Mouse (Mus musculus) megakaryocyte-erythroid progenitor cell, adult 5-6 weeks (primary cell): Measurements from ENCODE around the gene Fgfr3. TPM values are rescaled to one million over a fixed set of nuclear protein-coding genes. Genes with fewer than 3 reads are reported as not detected.

Experiments used
- ATAC-seq: replicated peaks from 2 replicates; pipeline ENCODE4 v1.8.0; 2016; ENCODE audit warnings: mild to moderate bottlenecking, inconsistent platforms; ENCODE audit not compliant: severe bottlenecking, poor library complexity, low FRiP score, low TSS enrichment
- total RNA-seq, 2 experiments: library from RNA; stranded (forward) in 1 of 2; stranded (reverse) in 1 of 2; fragments of 200-1000, 215-1000 nt in 1 of 2; fragments of >200 nt in 1 of 2; fragmentation: Nextera tagmentation in 1 of 2; gene quantifications; 2 replicates each; pipeline ENCODE4 v1.2.3; 2014 to 2017

The Fgfr3 gene
- total RNA-seq (2014; fragmentation: Nextera tagmentation): not detected in 2 replicates
- total RNA-seq (2017): not detected in 2 replicates

DNA sequence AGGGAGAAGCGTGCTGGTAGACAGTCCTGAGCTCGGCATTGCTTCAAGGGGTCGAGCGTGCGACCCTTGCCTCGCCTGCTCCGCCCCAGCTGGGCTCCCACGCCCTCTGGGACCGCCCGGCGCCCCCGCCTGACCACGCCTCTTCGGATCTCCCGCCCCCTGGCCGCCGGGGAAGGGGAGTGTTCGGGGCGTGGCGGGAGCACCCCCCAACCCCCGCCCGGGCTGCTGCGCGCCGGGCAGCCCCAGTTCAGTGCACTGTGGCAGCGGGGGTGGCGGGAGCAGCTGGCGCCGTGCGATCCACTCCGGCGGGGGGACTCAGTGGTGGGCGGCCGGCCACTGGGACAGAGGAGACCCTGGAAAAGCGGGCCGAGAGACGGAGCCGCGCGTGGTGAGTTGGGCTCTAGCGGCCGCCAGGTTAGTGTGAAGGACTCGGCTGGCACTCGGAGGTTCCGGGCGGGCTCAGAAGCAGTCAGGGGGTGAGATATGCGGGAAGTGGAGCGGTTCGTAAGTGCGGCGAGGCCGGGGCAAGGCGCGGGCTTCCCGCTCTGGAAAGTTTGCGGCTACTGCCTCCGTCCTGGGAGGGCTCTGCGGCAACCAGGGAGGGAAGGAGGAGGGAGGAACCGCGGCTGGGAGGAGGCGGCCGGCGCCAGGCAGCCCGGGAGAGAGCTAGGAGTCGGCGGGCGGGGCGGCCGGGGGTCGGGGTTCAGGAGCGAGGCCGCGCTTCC is at the start of gene Fgfr3:
Gene Fgfr3 (plus strand): TSS at position 134 of the 725 bp plus-strand sequence.
- ATAC-seq: no peak

DNA sequence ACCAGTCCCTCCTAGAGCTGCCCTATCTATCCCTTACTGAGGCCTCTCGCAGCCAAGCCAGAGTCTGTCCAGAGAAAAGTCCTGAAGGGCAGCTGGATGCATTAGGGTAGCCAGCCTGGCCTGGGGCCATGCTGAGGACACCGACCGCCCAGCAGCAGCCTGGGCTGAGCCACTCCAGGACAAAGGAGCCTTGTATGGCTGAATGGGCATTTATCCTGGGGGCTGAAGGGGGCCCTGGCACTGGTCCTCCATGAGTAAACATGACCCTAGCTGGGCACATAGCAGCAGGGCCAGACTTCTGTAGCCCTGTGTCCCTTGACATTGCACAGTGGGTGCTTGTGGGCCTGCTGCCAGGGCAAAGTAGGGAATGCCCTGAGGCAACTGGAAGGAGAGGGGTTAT is 47.0 kb upstream of the Fgfr3 start:
- ATAC-seq: peak; percentile 47

GRCm38 (mm10) chr5:33675964-33676363 is 45.5 kb upstream of the Fgfr3 start:
- peak; percentile 56; the same call in 1 of the 2 replicates for ATAC-seq

DNA sequence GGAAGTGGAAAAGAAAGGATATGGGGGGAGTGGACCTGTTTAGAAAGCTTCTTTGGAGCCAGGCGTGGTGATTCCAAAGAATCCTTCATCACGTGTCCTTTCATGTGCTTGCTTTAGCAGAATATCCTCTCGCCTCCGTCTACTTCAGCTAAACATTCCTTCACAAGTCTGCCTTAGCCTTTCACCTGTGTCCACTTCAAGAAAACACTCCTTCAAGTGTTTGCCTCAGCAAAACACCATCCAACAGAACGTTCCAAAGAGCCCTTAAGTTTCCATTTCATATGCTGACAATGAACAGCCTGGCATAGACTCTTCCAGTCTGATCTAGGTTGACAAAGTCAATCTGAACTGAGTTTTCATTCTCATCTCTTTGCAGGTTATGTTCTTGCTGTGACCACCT is 43.2 kb upstream of the Fgfr3 start:
- ATAC-seq: no peak

- no peak for ATAC-seq
Observed at GRCm38 (mm10) chr5:33681044-33681443, 40.4 kb upstream of the Fgfr3 start.

DNA sequence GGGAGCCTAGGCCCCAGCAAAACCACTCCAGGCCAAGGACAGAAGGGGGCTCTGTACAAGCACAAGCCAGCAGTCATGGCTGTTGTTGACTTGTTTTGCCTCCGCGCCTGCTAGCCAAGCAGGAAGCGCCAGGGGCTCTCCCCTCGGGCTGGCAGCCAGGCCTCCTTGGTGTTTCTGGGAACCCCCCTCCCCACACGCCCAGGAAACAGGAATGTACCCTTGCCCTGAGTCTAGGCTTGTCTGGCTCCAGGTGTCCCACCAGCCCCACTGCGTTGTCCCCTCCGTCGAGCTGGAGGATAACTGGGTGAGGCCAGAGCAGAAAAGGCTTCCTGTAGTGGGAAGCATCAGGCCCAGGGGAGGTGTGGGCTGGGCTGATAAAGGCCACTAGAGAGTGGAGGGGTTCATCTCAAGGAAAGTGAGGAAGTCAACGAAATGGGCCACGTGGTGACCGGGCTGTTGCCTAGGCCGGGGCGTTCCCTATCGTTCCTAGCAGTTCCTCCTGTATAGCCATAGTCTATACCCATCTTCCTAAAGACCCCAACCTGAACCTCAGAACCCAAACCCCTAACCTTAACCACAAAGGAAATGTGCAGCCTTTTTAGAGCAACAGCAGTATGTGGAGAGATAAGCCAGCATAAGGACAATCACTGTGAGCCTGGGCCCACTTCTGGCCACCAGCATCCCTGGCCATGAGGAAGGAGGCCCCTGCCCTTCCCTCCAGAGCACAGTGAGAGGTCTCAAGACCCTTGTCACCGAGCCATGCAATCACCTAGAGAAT is 39.7 kb upstream of the Fgfr3 start:
- peak; percentile 77 for ATAC-seq

- no peak for ATAC-seq
Observed at GRCm38 (mm10) chr5:33682963-33683362, 38.5 kb upstream of the Fgfr3 start.

DNA sequence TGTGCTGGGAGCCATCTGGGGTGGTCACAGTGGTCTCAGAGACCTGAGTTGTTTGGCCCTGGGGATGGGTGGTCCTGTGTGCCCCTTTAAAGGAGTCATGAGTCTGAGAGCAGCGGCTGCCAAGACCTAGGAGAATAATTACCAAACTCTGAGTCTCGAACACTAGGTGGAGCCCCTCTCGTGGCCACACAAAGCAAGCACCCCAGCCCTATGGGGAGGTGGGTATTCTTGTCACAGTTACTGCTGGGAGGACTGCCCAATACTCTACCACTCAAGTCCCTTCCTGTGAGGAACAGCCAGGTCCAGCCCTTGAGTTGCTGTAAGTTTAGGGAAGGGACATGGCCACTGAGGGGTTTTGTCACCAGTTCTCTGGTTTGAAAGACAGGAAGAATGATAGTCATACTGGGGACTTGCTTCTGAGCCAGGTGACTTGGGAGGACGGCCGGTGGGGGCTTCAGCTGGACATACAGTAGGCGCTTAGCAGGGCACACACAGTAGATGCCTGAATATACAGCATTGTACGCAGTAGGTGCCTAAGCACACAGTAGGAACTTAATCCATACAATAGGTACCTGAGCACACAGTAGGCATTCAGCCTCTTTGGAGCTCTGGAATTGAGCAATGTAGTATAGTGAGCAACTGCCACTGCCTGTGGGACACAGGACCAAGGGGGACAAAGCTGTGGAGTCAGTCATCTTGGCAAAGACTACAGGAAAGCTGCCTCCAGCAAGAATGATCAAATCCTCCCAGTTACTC is 37.4 kb upstream of the Fgfr3 start:
- ATAC-seq: no peak

GRCm38 (mm10) chr5:33684932-33685331 is 36.5 kb upstream of the Fgfr3 start:
- no peak for ATAC-seq

DNA sequence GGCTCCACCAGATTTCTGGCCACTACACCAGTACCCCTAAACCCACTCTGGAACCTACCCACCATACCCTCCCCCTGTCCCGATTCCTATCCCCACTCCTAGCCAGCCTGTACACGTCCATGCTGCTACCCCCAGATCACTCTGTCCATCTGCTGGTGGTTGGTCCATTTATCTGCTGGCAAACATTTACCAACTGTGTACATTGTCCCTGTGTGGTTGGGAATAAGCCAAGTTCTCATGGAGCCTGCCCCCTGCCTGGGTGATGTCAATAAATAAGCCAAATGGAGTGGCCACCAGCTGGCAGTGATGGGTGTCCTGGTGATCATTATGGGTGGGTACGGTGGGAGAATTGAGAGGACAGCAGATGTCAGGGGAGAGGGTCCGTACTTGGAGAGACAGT is 34.3 kb upstream of the Fgfr3 start:
- no peak for ATAC-seq

DNA sequence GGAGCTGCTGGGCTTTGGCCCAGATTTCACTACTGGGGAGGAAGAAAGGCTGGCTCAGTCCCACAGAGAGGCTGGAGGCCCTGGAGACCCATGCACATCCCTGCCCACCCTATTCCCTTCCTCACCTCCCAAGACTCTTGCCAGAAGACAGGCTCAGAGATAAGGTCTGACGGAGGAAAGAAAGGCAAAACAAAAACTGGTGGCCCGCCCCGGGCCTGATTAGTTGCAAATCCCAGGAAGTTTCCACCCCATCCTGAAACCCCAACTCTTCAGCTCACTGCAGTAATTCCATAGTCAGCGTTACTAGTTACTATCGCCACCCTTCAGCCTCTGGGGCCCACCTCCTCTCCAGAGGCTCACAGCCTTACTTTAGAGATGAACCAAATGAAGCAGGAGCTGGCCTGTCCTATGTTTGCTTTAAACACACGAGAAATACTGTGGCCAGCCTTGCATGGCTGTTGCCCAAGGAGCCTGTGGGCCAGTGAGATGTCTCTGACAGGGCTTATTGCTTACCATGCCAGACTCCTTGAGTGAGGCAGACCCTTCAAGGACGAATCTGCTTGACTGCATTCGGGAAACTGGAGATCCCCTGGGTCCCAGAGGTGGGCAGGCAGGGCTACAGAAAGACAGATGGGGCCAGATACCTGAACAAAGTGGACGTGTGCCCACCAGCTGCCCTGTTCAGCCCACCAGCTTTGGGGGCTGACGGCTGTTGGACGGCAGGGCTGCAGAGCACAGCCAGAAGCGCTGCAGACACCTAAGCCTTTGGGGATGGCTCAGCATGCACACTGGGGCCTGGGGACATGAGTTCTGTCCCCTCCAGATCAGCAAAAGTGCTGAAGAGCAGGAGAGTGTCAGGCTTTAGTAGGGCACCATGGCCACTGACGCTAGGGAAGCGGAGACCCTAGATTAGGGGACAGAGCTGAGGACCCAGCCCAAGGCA is 32.9 kb upstream of the Fgfr3 start:
- ATAC-seq: no peak

- no peak for ATAC-seq
Observed at GRCm38 (mm10) chr5:33689221-33689844, 32.1 kb upstream of the Fgfr3 start.

DNA sequence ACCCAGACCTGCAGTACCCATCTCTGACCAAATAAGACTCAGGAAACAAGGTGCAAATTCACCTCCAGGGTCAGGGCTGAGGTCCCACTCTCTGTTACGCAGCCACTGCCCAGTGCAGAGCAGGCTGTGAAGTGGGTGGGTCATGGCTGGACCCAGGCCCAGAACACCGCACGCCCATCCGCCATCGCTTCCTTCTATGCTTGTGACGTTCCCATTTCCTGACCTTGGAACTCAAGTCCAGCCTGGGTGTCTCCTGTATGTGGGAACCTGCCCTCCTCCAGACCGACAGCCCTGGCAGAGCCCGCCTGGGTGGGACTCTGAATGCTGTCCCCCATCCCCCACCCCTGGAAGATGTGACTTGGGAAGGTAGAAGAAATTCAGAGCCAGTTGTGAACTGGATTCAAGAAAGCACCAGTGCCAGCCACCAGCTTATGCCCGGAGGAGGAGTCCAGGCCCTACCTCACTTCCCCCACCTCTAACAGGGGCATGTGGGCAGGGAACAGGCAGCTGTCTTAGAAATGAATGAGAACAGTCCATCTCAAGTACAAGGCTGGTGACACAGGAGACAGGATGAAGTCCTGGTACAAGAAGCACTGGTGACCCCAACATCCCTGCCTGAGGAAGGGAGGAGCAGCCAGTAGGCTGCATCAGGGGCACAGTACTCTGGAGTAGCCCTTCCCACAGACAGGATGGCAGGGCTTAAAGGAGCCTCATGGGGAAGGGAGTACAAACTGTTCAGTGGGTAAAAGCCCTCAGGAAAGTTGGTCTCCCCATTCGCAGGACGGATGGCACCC is 31.4 kb upstream of the Fgfr3 start:
- ATAC-seq: no peak

GRCm38 (mm10) chr5:33692393-33692792 is 29.1 kb upstream of the Fgfr3 start:
- ATAC-seq: peak; percentile 34

GRCm38 (mm10) chr5:33694461-33694847 is 27.0 kb upstream of the Fgfr3 start:
- ATAC-seq: no peak

GRCm38 (mm10) chr5:33694848-33695717 is 26.4 kb upstream of the Fgfr3 start:
- ATAC-seq: no peak

- no peak for ATAC-seq
Observed at GRCm38 (mm10) chr5:33695718-33696121, 25.8 kb upstream of the Fgfr3 start.
